Mouse (Mus musculus): ENCODE results near the gene Mrps23. TPM values are rescaled to one million over a fixed set of nuclear protein-coding genes. Genes with fewer than 3 reads are reported as not detected.

The Mrps23 gene
- polyA plus RNA-seq, 1 experiment from 2014 or later: 60.4 TPM

GRCm38 (mm10) chr11:88161051-88161581 is 43.1 kb upstream of the Mrps23 start:
- Histone ChIP-seq H3K27ac (replicated peaks; ENCODE audit: low read depth, low read length) (peak overlapping the region; percentile 69), H3K36me3 (ENCODE audit: control insufficient read depth, insufficient read depth, low read length) (no peaks in the 10 kb centered on the region), H3K9me3 (ENCODE audit: control insufficient read depth, low read length) (no peaks in the 10 kb centered on the region), H3K4me1 (ENCODE audit: control insufficient read depth, insufficient read depth, low read length) (peaks cover 59% of the 10 kb centered on the region), H3K9ac (ENCODE audit: low read length) (peak overlapping the region; percentile 38), H3K27me3 (ENCODE audit: control insufficient read depth, insufficient read depth, low read length) (no peaks in the 10 kb centered on the region), H3K4me2 (ENCODE audit: low read depth, severe bottlenecking) (peak overlapping the region; percentile 62), H3K4me3 (ENCODE audit: low read depth, low read length) (peak overlapping the region; percentile 20)
- ATAC-seq (ENCODE audit: insufficient number of reproducible peaks, low FRiP score, low TSS enrichment, low read depth) (peak; percentile 74), DNase-seq (ENCODE audit: low spot score) (peak; percentile 85)
- WGBS: under 1% methylated on average over 25 of the region's 33 CpGs

- no peaks in the 10 kb centered on the region for H3K9me3 ChIP-seq (ENCODE audit: control insufficient read depth, low read length)
- H3K27me3 ChIP-seq (ENCODE audit: control insufficient read depth, insufficient read depth, low read length): no peaks in the 10 kb centered on the region
- DNase-seq (ENCODE audit: low spot score) (peak; percentile 86), ATAC-seq (ENCODE audit: insufficient number of reproducible peaks, low FRiP score, low TSS enrichment, low read depth) (peak; percentile 63)
- H3K9ac ChIP-seq (ENCODE audit: low read length): no peak overlapping the region
- H3K36me3 ChIP-seq (ENCODE audit: control insufficient read depth, insufficient read depth, low read length): no peaks in the 10 kb centered on the region
- WGBS: 0% methylated on average over 14 of the region's 15 CpGs
- peak overlapping the region; percentile 20 for H3K4me3 ChIP-seq (ENCODE audit: low read depth, low read length)
- peaks cover 52% of the 10 kb centered on the region for H3K4me1 ChIP-seq (ENCODE audit: control insufficient read depth, insufficient read depth, low read length)
- peak overlapping the region; percentile 62 for H3K4me2 ChIP-seq (ENCODE audit: low read depth, severe bottlenecking)
- peak overlapping the region; percentile 61; the same call in 1 of the 2 replicates for H3K27ac ChIP-seq (replicated peaks; ENCODE audit: low read depth, low read length)
Measured at GRCm38 (mm10) chr11:88161651-88162362, 42.4 kb upstream of the Mrps23 start.

GRCm38 (mm10) chr11:88162740-88163139 is 41.4 kb upstream of the Mrps23 start:
- Histone ChIP-seq H3K4me2 (ENCODE audit: low read depth, severe bottlenecking) (no peak overlapping the region; the same call in 1 of the 2 replicates), H3K36me3 (ENCODE audit: control insufficient read depth, insufficient read depth, low read length) (no peaks in the 10 kb centered on the region), H3K4me1 (ENCODE audit: control insufficient read depth, insufficient read depth, low read length) (peaks cover 49% of the 10 kb centered on the region), H3K9me3 (ENCODE audit: control insufficient read depth, low read length) (no peaks in the 10 kb centered on the region), H3K4me3 (ENCODE audit: low read depth, low read length) (no peak overlapping the region), H3K27ac (replicated peaks; ENCODE audit: low read depth, low read length) (no peak overlapping the region), H3K27me3 (ENCODE audit: control insufficient read depth, insufficient read depth, low read length) (no peaks in the 10 kb centered on the region), H3K9ac (ENCODE audit: low read length) (no peak overlapping the region)
- DNase-seq (ENCODE audit: low spot score): no peak
- 74% methylated on average over 4 of the region's 4 CpGs for WGBS
- ATAC-seq (ENCODE audit: insufficient number of reproducible peaks, low FRiP score, low TSS enrichment, low read depth): no peak

DNA sequence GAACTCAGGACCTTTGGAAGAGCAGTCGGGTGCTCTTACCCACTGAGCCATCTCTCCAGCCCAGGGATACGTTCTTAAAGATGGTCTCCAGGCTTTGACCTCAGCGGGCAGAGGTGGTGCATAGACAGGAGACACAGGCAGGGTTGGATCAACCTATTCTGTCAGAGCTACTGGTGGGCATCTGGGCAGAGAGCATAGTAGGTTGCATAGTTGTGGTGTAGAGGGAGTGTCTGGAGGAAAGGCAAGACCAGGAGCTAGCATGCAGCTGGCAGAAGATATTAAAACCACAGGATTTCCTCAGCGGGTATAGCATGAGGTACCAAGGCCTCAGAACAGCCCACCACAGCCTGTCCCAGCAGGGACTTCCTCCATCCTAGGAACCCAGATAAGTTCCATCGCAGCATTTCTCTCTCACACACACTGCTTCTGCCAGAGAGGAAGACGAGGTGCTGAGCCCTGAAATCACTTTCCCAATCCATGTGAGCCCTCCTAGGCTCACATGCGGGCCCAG is 39.9 kb upstream of the Mrps23 start:
- H3K27ac ChIP-seq (replicated peaks; ENCODE audit: low read depth, low read length): no peak overlapping the region; the same call in 1 of the 2 replicates
- H3K4me2 ChIP-seq (ENCODE audit: low read depth, severe bottlenecking): no peak overlapping the region

GRCm38 (mm10) chr11:88164801-88165377 is 39.3 kb upstream of the Mrps23 start:
- H3K4me1 ChIP-seq (ENCODE audit: control insufficient read depth, insufficient read depth, low read length): peaks cover 45% of the 10 kb centered on the region
- no peaks in the 10 kb centered on the region for H3K36me3 ChIP-seq (ENCODE audit: control insufficient read depth, insufficient read depth, low read length)
- ATAC-seq (ENCODE audit: insufficient number of reproducible peaks, low FRiP score, low TSS enrichment, low read depth): no peak; the same call in 1 of the 2 replicates
- no peak overlapping the region; the same call in 1 of the 2 replicates for H3K27ac ChIP-seq (replicated peaks; ENCODE audit: low read depth, low read length)
- H3K27me3 ChIP-seq (ENCODE audit: control insufficient read depth, insufficient read depth, low read length): no peaks in the 10 kb centered on the region
- H3K9me3 ChIP-seq (ENCODE audit: control insufficient read depth, low read length): no peaks in the 10 kb centered on the region
- no peak overlapping the region for H3K4me3 ChIP-seq (ENCODE audit: low read depth, low read length)
- DNase-seq (ENCODE audit: low spot score): peak; percentile 45
- 23% methylated on average over 14 of the region's 15 CpGs for WGBS
- peak overlapping the region; percentile 15; the same call in 1 of the 2 replicates for H3K4me2 ChIP-seq (ENCODE audit: low read depth, severe bottlenecking)
- H3K9ac ChIP-seq (ENCODE audit: low read length): no peak overlapping the region; the same call in 1 of the 2 replicates

More for the DNA sequence above, 39.9 kb upstream of the Mrps23 start:
- ATAC-seq (ENCODE audit: insufficient number of reproducible peaks, low FRiP score, low TSS enrichment, low read depth) (no peak), DNase-seq (ENCODE audit: low spot score) (no peak)
- Histone ChIP-seq H3K9me3 (ENCODE audit: control insufficient read depth, low read length) (no peaks in the 10 kb centered on the region), H3K27me3 (ENCODE audit: control insufficient read depth, insufficient read depth, low read length) (no peaks in the 10 kb centered on the region), H3K4me3 (ENCODE audit: low read depth, low read length) (no peak overlapping the region), H3K36me3 (ENCODE audit: control insufficient read depth, insufficient read depth, low read length) (no peaks in the 10 kb centered on the region), H3K9ac (ENCODE audit: low read length) (no peak overlapping the region; the same call in 1 of the 2 replicates), H3K4me1 (ENCODE audit: control insufficient read depth, insufficient read depth, low read length) (peaks cover 43% of the 10 kb centered on the region)
- WGBS: 81% methylated on average over 7 of the region's 7 CpGs

GRCm38 (mm10) chr11:88165683-88166364 is 38.4 kb upstream of the Mrps23 start:
- no peak overlapping the region; the same call in 1 of the 2 replicates for H3K9ac ChIP-seq (ENCODE audit: low read length)
- ATAC-seq (ENCODE audit: insufficient number of reproducible peaks, low FRiP score, low TSS enrichment, low read depth) (no peak), DNase-seq (ENCODE audit: low spot score) (no peak)
- H3K36me3 ChIP-seq (ENCODE audit: control insufficient read depth, insufficient read depth, low read length): no peaks in the 10 kb centered on the region
- H3K4me3 ChIP-seq (ENCODE audit: low read depth, low read length): no peak overlapping the region
- no peak overlapping the region for H3K4me2 ChIP-seq (ENCODE audit: low read depth, severe bottlenecking)
- peak overlapping the region; percentile 47 for H3K27ac ChIP-seq (replicated peaks; ENCODE audit: low read depth, low read length)
- H3K4me1 ChIP-seq (ENCODE audit: control insufficient read depth, insufficient read depth, low read length): peaks cover 36% of the 10 kb centered on the region
- no peaks in the 10 kb centered on the region for H3K9me3 ChIP-seq (ENCODE audit: control insufficient read depth, low read length)
- H3K27me3 ChIP-seq (ENCODE audit: control insufficient read depth, insufficient read depth, low read length): no peaks in the 10 kb centered on the region
- WGBS: 67% methylated on average over 10 of the region's 10 CpGs

- H3K9ac ChIP-seq (ENCODE audit: low read length): no peak overlapping the region
- peaks cover 32% of the 10 kb centered on the region for H3K4me1 ChIP-seq (ENCODE audit: control insufficient read depth, insufficient read depth, low read length)
- H3K9me3 ChIP-seq (ENCODE audit: control insufficient read depth, low read length): no peaks in the 10 kb centered on the region
- ATAC-seq (ENCODE audit: insufficient number of reproducible peaks, low FRiP score, low TSS enrichment, low read depth) (no peak), DNase-seq (ENCODE audit: low spot score) (no peak)
- WGBS: 90% methylated on average over 7 of the region's 7 CpGs
- H3K36me3 ChIP-seq (ENCODE audit: control insufficient read depth, insufficient read depth, low read length): no peaks in the 10 kb centered on the region
- no peak overlapping the region for H3K27ac ChIP-seq (replicated peaks; ENCODE audit: low read depth, low read length)
- no peak overlapping the region for H3K4me2 ChIP-seq (ENCODE audit: low read depth, severe bottlenecking)
- H3K27me3 ChIP-seq (ENCODE audit: control insufficient read depth, insufficient read depth, low read length): no peaks in the 10 kb centered on the region
- H3K4me3 ChIP-seq (ENCODE audit: low read depth, low read length): no peak overlapping the region
Measured at GRCm38 (mm10) chr11:88166471-88166870, 37.7 kb upstream of the Mrps23 start.

DNA sequence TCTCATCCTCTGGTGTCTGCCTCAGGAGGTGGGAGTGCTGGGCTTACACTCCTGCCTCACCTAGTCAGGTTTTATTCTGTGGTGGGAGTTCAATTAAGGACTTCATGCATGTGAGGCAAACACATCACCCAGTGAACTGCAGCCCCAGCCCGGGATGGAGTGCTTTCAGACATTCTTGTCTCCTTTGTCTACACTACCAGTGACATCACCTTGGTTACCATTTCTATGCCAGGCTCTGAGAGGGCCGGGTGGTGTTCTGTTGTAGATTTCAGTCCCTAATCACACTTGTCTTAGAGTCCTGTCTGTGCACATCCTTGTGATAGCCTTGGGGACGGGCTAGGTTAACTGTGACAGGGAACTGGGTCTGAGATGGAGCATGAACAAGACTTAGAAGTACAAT is 35.6 kb upstream of the Mrps23 start:
- 78% methylated on average over 3 of the region's 3 CpGs for WGBS
- H3K4me3 ChIP-seq (ENCODE audit: low read depth, low read length): no peak overlapping the region
- H3K36me3 ChIP-seq (ENCODE audit: control insufficient read depth, insufficient read depth, low read length): no peaks in the 10 kb centered on the region
- H3K9me3 ChIP-seq (ENCODE audit: control insufficient read depth, low read length): no peaks in the 10 kb centered on the region
- no peak overlapping the region for H3K9ac ChIP-seq (ENCODE audit: low read length)
- H3K4me1 ChIP-seq (ENCODE audit: control insufficient read depth, insufficient read depth, low read length): peaks cover 44% of the 10 kb centered on the region
- H3K4me2 ChIP-seq (ENCODE audit: low read depth, severe bottlenecking): no peak overlapping the region
- ATAC-seq (ENCODE audit: insufficient number of reproducible peaks, low FRiP score, low TSS enrichment, low read depth): no peak
- DNase-seq (ENCODE audit: low spot score): no peak
- H3K27me3 ChIP-seq (ENCODE audit: control insufficient read depth, insufficient read depth, low read length): no peaks in the 10 kb centered on the region
- H3K27ac ChIP-seq (replicated peaks; ENCODE audit: low read depth, low read length): no peak overlapping the region

All from limb, embryonic 11.5 days (tissue).